Comparison of ENCODE assay signal across 27 mouse cellular contexts in genomic region chr3:22194185-22194856, GRCm38 (mm10).
"Had no signal": no experiment of that assay in that cellular context is flagged by ENCODE, and none has a peak within 500 bp of the region (broad histone marks: within the 10 kb centered on the region; RNA-seq: fewer than 3 reads in every experiment).

No protein-coding gene starts in this region.

- H3K27ac ChIP-seq: embryonic facial prominence, embryonic 10.5 days; embryonic facial prominence, embryonic 12.5 days; embryonic facial prominence, embryonic 13.5 days; embryonic facial prominence, embryonic 15.5 days; forebrain, embryonic 10.5 days; forebrain, embryonic 12.5 days; forebrain, embryonic 13.5 days; forebrain, embryonic 15.5 days; gastrocnemius, adult 2 months; heart, adult 2 months had no signal

- H3K4me3 ChIP-seq: embryonic facial prominence, embryonic 10.5 days; embryonic facial prominence, embryonic 12.5 days; embryonic facial prominence, embryonic 13.5 days; embryonic facial prominence, embryonic 15.5 days; erythroblast, embryonic 14.5 days; forebrain, embryonic 10.5 days; forebrain, embryonic 12.5 days; forebrain, embryonic 13.5 days; forebrain, embryonic 15.5 days; gastrocnemius, adult 2 months; heart, adult 2 months had no signal

- H3K9ac ChIP-seq: embryonic facial prominence, embryonic 12.5 days; embryonic facial prominence, embryonic 13.5 days; embryonic facial prominence, embryonic 15.5 days; forebrain, embryonic 12.5 days; forebrain, embryonic 13.5 days; forebrain, embryonic 15.5 days; forebrain, postnatal 0 days had no signal

- H3K4me2 ChIP-seq: embryonic facial prominence, embryonic 12.5 days; embryonic facial prominence, embryonic 13.5 days; embryonic facial prominence, embryonic 15.5 days; forebrain, embryonic 12.5 days; forebrain, embryonic 13.5 days; forebrain, embryonic 15.5 days had no signal

- H3K27me3 ChIP-seq: embryonic facial prominence, embryonic 12.5 days; embryonic facial prominence, embryonic 13.5 days; embryonic facial prominence, embryonic 15.5 days; forebrain, embryonic 12.5 days; forebrain, embryonic 13.5 days; forebrain, embryonic 15.5 days had no signal

- H3K9me3 ChIP-seq: embryonic facial prominence, embryonic 10.5 days; embryonic facial prominence, embryonic 12.5 days; embryonic facial prominence, embryonic 13.5 days; embryonic facial prominence, embryonic 15.5 days; forebrain, embryonic 10.5 days; forebrain, embryonic 12.5 days; forebrain, embryonic 13.5 days; forebrain, embryonic 15.5 days had no signal

- H3K4me1 ChIP-seq: embryonic facial prominence, embryonic 10.5 days; embryonic facial prominence, embryonic 12.5 days; embryonic facial prominence, embryonic 15.5 days; forebrain, embryonic 10.5 days; forebrain, embryonic 12.5 days; forebrain, embryonic 13.5 days; forebrain, embryonic 15.5 days had no signal

- ATAC-seq: forebrain, embryonic 13.5 days; forebrain, embryonic 14.5 days; forebrain, embryonic 15.5 days; forebrain, embryonic 16.5 days; forebrain, postnatal 0 days had no signal

- DNase-seq: cerebellum, adult 18-20 months; cerebellum, adult 2 months; cerebellum, adult 8-10 months; cerebellum, adult 9-10 months; cerebellum, adult 9-11 months; cerebellum, postnatal 10 days; cerebellum, postnatal 25 days; cerebellum, postnatal 36 days; embryo, embryonic 11 days; forebrain, postnatal 0 days; gastrocnemius, adult 2 months; gastrocnemius, postnatal 10 days; gastrocnemius, postnatal 14 days; gastrocnemius, postnatal 25 days; gastrocnemius, postnatal 36 days; heart, adult 2 months had no signal
